Mouse (Mus musculus) cerebellum, adult (tissue): Measurements from ENCODE around the gene Ccr7.

Source experiments
- ATAC-seq: cut with Nextera tagmentation; 2 replicates; pipeline ENCODE4 v1.9.2; 2017; ENCODE audit warnings: mild to moderate bottlenecking, moderate library complexity, mixed read lengths; ENCODE audit not compliant: insufficient number of reproducible peaks, low FRiP score, low TSS enrichment

Ccr7 gene

DNA sequence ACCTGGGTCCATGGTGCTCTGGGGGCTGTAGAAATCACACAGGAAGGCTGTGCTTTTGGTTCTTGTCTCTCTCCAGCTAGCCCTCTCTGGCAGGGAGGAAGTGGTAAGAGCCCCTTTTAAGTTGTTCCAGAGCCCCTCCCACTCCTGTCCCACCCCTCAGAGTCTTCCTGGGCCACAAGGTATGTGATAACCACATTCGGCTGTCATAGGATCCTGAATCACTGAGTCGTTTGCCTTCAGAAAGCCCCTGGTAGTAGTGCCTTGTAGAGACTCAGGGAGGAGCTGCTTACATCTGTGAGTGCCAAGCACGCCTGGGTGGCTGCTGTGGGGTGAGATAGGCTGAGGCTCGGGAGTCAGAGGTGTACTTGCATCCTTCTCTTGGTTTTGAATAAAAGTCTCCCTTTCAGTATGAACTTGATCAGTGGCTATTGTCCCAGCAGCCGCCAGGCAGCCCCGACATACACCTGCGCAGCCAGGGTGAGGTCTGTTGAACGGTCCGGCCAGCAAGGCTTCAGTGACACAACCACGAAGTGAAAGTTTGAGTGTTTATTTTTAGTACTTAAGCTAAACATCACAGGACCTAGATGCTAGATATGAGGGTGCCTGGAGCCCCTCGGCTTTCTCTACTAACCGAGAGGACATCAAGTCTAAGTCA, at the start of gene Ccr7:
Gene Ccr7 (minus strand): TSS at position 91 of the 655 bp plus-strand sequence.
- ATAC-seq: no peak

DNA sequence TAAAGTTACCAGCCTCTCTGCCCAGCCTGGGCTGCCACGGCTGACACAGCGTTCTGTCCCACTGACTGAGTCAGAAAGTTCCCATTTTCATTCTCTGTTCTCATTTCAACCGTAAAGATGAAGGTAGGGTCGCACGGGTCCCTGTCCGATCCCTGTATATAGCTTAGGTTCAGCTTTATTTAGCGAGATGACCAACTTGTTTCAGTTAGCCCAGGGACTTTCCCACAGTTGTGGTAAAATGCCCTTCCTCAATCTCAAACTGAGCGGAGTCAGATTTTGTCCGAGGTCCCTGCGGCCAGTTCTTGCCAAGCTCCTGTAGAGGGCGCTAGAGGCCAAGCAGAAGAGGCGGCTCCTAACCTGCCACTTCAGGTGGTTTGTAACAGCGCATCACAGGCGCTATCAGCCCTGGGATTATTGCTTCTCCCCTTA, 34.3 kb upstream of the Ccr7 start:
- 0 out of 2 replicates have a peak, but pooled peaks have one; percentile 26 for ATAC-seq

DNA sequence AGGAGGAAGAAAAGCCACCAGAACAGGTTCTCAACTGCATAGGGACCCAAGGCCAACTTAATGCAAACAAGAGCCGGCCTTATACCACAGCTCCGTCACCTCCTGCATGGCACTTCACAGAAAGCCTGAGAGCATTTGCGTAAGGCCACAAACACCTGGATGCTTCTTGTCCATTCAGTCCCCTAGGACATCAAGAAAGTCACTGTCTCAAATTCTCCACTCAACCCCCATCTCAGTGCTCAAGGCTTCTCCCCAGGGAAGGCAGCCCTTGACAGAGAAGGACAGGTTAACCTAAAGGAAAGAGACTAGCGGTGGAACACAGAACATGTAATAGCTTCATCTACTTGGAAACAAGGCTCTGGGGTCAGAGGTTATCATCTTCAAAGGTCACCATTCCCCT, 32.5 kb upstream of the Ccr7 start:
- ATAC-seq: no peak

DNA sequence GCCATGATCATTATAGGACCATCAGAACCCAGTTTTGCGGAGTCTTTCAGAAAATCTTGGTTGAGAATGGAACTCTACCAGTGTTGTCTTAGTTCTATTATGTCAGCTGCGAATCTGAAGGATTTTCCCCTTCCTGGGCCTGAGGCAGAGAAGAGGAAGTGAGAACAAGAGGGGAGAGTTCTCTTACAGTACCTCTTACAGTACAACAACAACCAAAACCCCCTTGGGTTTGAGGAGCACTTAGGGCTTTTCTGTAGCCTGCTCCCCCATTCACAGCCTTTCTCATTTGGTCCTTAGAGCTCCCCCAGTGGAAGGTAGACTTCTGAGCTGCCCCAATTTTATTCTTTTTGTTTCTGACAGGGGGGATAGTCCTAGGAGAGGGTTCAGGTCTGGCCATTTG, 32.0 kb upstream of the Ccr7 start:
- no peak for ATAC-seq

DNA sequence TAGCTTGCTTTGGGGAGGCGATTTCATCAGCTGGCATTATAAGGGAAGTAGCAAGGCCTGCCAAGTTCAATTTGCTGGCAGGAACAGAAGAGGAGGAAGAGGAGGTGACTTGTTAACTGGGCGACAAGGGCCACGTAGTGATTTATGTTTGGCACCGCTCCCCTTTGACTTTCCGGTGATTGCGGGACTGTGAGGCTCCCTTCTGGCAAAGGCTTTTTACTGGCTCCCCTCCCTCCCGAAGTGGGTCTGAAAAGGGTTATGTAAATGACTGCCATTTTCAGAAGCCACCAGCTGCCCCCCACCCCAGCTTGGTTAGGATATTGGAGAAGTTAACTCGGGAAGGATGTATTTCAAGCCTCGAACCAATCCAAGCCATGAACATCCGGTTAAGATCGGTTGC, 27.7 kb upstream of the Ccr7 start:
- ATAC-seq: no peak

DNA sequence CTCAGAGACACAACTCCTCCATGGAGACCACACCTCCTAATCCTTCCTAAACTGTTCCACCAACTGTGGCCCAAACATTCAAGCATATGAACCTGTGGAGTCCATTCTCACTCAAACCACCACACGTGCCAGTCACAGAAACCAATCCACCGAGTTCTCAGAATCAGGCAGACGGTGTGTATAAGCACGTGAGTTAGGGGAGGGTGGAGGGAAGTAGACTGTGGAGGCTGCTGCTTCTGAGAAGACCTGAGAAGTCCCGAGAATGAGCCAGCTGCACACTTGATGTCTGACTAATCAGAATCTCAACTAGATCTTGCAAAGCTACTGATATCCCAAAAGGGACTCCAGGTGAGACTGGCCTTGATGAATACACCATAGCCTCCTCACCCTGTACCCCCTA, 25.2 kb upstream of the Ccr7 start:
- ATAC-seq: no peak

DNA sequence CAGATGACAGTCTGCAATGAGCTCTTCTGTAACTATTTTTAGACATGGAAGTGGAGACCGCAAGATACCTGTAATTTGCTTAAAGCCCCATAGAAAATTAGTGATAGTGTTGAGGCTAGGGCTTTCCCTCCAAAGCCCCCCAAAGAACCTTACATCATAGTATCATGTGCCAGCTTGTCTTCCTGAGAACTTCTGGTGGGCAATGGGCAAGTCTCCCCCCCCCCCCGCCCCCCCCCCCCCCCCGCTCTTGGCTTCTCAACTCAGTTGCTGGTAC, 23.0 kb upstream of the Ccr7 start:
- no peak for ATAC-seq

DNA sequence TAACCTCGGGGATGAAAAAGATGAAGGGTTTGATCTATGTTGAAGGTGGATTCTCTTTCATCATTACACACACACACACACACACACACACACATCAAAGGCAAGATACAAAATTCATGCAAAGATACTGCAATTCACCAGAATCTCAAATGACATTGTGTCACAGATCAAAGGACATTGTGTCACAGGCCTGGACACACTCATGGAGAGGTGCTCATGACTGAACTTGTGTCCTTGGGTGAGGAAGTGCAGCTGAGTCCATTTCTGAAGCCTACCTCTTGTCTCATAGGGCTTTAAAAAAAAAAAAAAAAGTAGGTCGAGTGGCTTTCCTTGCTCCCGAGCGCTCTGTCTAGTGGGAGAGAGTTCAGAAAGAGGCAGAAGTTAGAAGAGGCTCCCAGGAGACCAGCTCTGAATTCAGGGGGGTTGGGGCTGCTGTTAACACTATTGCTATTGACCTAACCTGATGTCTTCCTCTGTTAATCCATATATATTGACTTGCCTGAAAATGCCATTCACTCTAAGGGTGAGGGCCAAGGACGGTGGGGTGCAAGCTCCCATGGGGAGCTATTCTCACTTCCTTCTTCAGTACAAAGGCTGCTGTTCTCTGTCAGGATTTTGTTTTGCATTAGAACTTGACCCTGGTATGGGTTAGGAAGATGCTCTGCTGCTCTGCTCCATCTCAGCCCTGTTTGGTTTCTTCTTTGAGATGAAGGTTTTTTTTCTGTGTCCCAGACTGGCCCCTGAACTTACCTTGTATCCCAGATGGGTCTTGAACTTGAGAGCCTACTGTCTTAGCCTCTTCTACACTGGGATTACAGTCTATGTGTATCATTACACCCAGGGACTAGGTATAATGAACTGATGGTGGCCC, 22.4 kb upstream of the Ccr7 start:
- no peak for ATAC-seq

DNA sequence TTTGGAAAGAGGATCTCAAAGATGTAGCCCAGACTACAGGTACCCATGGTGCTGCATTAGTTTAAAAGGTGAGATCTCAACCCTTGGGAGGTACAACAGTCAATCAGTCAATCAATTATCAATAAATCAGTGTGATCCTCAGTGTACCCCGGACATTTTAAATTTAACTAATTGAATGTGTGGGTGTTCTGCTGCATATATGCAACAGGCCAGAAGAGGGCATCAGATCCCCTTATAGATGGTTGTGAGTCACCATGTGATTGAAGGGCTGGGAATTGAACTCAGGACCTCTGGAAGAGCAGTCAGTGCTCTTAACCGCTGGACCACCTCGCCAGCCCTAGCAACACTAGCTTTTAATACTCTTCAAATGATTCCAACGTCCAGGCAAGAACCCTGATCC, 17.1 kb upstream of the Ccr7 start:
- no peak for ATAC-seq

DNA sequence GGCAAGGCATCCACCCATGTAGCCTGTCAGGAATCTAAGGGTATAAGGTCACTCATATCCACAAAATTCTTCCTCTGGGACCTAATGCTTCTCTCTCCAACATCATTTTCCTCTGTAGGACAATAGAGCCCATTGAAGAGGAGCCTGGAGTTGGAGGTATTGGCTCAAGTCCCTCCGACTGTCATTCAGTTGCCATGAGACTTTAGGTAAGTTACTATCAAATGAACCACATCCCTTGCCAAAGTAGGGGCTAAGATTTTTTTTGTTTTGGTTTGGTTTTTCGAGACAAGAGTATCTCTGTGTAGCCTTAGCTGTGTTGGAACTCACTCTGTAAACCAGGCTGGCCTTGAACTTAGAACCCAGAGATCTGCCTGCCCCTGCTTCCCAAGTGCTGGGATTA, 16.6 kb upstream of the Ccr7 start:
- no peak for ATAC-seq

DNA sequence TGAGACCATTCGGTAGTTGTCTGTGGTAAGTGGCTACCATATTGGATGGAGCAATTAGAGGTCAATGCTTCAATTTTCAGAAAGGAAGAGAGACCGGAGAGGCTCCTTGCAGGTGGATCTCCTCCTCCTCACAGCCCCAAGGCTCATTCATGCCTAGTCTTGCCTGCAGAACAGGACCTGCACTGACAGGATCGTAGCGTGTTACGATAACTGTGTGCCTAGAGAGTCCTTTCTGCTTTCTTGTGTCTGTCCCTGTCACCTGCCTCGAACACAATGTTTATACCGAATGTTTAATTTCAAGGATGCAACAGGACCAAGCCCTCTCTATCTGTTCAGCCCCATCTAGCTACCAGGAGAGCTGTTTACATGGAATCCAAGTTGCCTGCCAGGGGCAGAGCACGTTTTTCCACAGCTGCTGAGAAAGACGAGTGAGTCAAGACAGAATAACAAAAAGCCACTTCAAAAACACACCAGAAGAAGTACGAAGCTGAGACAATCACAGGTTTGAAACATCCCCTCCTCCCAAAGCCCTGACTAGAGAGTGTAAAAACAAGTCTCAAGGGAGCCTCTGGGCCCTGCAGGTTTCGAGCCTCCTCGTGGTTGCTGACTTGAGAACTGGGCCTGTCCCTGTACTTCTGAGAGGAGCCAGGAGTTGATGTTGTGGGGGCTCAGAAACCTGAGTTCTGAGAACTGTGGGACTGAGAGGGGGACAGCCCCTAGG, 15.8 kb upstream of the Ccr7 start:
- no peak for ATAC-seq

DNA sequence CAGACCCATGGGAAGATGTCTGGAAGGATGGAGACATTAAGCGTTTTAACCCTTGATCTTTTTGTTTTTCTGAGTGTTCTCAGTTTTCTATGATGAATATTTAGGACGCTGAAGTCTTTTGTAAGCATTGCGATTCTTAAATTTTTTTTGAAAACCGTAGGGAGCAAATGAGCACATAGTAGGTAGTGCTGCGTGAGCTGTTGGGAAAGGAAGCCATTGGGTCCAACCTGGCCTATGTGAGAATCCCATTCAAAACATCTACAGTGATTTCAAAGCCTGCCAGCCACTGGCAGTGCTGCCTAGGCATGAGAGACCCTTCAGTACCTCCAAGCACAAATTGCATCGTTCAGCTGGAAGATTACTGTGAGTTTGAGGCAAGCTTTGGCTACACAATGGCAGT, 15.1 kb upstream of the Ccr7 start:
- ATAC-seq: no peak

DNA sequence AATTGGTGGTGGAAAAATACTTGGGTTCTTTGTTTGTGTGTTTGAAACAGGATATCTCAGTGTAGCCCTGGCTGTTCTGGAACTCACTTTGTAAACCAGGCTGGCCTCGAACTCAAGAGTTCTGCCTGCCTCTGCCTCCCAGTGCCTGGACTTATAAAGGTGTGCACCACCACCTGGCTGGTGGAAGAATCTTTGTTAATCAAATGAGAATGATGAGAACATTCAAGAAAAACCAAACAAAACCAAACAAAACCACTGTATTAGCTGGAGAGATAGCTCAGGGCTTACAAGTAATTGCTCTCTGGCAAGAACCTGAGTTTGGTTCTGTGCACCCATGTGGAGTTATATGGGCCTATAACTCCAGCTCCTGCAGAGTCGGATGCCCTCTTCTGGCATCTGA, 14.6 kb upstream of the Ccr7 start:
- ATAC-seq: no peak

DNA sequence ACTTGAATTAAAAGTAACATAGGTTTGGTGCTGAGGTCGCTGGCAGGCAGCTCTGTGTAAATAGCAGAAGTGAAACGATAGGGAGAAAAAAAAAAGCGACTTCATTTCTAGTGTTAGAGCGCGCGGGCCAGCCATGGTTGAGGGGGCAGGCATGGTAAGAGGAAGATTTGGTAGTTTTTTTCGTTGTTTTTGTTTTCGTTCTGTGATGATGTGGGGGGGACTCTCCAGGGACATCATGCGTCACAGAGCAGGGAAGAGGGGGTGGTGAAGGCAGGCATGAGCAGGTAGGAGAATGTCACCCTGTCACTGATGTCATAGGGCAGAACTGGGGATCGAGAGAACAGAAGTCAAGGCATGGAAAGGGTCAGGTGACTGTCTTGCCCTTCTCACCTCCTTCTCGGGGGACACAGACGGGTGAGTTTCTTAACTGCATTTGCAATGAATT, 13.2 kb upstream of the Ccr7 start:
- no peak for ATAC-seq

DNA sequence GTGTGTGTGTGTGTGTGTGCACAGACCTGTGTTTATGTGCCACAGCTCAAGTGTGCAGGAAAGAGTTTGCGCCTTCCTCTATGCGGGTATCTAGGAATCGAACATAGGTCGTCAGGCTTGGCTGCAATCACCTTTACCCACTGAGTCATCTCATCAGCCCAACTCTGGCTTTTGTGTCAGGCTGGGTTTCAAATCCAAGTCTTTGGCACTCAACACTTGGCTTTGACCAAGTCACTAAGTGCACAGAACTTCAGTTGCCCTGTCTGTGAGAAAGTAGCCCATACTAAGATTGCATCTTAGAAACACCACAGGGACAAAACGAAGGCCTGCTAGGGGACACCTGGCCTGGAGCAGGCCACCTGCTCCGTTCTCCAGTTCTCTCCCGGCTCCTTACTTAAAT, 12.7 kb upstream of the Ccr7 start:
- ATAC-seq: no peak

DNA sequence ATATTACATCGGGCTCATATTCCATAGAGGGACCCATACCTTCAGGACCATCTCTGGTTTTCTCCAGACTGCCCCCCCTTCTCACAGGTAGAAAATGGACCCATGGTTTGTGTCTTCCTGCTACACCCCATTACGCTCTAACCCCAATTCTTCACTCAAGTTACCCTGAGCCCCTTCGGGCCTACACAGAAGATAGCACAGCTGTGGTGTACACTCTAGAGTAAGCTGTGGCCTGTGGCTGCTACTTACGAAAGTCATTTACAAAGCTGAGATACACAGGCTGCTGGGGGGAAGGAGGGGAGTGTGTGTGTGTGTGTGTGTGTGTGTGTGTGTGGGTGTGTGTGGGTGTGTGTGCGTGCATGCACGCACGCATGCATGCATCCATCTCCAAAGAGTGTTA, 11.4 kb upstream of the Ccr7 start:
- ATAC-seq: no peak

DNA sequence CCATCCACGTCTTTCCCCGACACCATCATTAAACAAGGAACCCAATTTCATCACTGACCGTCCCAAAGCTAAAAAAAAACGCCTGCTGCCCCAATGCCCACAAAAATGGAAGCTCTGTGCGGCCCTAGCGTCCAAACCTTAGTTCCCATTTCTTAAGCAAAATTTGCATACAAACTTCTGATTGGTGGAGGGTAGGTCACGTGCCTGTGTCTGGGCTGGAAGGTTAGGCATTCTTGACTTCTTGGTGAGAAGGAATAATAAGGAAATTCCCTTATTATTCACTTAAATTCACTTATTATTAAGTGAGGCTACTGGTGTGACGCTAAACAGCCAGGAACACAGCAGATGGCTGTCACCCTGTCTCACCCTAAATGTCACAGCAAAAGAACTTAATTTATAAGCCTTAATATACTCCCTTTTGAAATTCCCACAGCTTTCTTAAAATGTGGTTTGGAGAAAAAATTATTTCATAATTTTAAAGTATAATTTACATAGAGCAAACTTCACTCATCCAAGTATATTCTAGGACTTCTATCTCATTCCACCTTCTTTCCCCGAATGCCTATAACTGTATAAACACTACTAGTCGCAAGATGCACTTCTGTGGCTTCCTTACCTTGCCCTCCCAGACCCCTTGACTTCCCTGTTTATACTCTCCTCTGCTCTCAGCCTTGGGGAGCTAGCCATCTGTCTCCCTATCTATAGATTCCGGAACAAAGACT, 10.3 kb upstream of the Ccr7 start:
- no peak for ATAC-seq

DNA sequence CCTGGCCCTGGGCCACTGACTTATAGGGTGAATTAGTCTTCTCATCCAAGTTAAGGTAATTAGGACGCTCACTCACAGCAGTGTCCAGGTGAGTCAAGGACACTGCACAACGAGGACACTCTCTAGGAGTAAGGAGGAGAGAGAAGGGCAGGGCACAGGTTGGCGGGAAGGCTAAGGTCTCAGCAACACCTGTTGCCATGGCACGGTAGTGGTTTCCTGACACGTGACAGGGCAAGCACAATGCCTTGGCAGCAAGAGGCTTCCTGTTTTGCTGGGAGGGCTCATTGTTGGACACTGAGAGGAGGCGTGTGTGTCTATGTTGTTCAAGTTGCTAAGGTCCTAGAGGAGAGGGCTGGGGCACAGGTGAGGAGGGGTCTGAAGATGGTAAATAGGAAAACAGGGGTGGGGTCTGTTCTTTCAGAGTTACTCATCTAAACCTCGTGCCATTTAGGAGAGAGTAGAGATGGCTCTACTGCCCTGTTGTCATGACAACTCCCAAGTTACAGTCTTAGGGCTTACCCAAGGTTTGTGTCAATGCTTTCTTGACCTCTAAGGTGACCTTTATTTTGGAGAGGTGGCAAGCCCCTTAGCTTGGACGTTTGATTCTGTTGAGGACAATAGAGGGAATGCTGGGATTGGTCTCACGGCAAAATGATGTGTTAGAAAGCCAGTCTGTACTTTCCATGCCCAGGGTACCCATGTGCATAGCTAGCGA, 8.3 kb upstream of the Ccr7 start:
- ATAC-seq: no peak

DNA sequence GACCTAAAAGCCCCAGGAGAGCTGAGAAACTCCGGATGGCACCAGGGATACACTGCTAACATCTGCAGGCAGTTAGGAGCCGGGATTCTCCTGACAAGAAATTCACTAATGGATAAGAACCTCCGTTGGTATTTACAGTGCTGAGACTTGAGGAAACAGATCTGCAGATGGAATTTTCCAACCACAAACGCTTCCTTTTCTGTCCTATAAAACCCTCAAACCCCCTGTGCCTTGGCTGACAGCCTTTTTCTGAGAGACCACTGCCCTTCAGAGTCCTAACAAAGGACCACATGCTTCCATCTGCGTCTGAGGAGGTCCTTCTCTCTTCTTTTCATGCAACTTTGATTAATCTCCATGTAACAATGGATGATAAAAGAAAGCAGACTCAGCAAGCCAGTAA, 6.8 kb upstream of the Ccr7 start:
- no peak for ATAC-seq

DNA sequence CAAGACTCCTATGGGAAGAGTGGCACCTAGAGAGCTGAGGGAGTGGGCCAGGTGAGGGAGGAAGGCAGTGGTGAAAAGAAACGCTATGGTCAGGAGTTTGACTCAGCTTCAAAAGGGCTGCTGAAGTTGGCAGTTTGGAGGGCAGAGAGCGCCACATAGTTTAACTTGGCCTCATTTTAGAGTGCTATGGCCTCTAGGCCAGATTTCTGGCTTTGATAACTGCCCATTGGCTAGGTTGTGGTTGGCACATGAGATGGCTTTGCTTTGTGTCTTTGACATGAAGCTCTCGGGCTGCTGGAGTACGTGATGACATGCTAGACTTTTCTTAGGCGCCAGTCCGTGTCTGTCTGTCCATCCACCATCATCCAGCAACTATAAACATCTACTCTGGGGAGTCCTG, 5.4 kb upstream of the Ccr7 start:
- ATAC-seq: no peak
